Mouse (Mus musculus): ENCODE results near the gene Rbfox1. TPM values are rescaled to one million over a fixed set of nuclear protein-coding genes. Genes with fewer than 3 reads are reported as not detected.

The Rbfox1 gene
- total RNA-seq, 2 experiments from 2014 or later = 81.5 to 93.4 TPM

DNA sequence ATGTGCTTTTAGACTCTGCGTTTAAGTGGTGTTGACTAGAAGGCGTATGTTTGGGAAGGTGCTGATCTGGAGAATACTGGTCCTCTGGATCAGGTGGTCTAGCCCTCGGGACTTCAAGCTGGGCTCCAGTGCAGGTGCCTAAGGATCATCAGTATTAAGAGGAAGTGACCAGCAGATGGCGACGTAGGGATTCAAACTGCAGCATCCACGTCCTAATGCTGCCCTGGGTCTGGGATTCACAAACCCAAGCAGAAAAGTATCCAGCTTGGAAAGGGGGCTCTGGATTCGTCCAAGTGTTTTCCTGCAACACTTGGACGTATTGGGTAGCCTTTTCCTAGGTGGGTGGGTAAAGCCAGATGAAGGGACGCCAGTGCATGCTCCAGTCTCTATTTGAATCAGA, 906.5 kb downstream of the Rbfox1 start:
- DNase-seq (ENCODE audit: low spot score in 2 of 2) = peak; percentile 20 to 53

DNA sequence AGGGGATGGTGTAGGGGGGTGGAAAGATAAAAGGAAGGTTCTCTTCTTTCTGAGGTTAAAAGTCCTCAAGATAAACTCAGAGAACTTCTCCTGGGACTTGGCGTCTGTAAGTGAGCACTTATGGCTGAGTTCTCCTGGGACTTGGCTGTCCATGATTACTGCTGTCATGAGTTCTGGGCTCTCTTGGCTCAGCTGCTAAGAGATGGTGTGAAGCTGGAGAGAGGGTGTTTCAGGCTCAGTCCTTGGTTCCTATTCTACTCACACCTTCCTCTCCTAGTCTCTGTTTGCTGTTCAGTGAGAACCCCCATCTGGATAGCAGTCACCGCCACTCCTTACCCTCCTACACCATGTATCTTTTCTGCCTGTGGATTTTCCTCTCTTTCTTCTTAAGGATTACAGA, 921.1 kb downstream of the Rbfox1 start:
- no peak for DNase-seq (ENCODE audit: low spot score in 2 of 2)

- no peak for DNase-seq (ENCODE audit: low spot score in 2 of 2)
These were observed 922.7 kb downstream of the Rbfox1 start for GRCm38 (mm10) chr16:6807835-6808234.

DNA sequence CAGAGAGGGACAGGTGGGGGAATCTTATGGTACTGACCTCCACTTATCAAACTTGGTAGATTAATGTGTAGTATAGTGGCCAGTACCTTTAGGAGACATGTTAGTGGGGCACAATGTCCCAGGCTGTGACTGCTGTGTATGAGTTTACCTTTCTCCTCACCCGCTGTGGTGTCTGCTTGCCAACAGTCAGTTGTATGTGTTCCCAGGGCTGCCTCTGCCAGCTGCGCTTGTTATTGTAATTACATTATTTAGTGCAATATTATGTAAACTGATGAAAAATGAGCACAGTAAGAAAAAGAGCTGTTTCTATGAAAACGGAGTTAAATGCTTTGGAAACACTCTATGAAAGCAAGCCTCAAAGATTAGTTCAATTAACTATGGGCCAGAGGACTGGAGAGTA, 928.7 kb downstream of the Rbfox1 start:
- no peak for DNase-seq (ENCODE audit: low spot score in 2 of 2)

DNA sequence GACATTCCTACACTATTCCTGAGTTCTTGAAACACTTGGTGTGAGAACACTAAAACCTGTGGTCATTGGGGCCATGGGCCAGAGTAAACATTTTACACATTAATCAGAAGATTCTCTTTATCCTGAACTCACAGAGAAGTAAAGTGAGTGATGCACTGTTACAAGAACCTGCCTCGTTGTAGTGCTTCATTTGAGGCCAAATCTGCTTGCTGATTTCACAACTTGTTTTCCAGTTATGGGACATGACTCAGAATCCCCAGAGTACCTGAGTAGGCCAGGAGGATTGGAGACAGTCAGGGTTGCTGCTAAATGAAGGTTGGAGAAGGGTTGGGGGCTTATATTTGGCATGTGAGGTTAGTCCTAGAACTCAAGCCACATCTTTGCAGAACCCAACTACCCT, 936.6 kb downstream of the Rbfox1 start:
- DNase-seq (ENCODE audit: low spot score in 2 of 2) = no peak

DNA sequence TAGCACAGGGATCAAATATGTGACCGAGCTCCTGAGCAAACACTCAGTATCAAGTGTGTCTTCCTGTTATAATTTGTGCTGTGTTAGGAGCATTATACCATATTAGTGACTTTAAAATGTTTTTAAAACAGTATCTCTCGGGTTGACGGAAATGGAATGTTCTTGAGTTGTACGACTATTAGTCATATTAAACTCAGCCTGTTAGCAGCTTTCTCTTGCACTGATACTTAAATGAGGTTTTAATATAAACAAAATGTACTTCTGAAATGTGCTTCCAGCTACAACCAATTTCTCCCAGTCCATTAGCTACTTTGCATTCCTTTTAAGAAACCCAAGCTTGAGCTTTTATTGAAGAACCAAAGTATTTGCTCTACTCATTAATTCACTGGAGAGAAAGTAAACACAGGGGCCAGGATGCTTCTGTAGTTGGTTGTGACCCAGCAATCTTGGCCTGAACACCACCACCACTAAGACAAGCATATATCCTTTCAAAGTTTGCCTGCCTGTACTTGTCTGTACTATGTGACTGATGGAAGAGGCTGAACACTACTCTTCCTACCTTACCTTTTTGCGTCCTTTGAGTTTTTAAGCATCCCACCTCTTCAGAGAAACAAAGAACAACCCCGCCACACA, 944.9 kb downstream of the Rbfox1 start:
- no peak for DNase-seq (ENCODE audit: low spot score in 2 of 2)

DNA sequence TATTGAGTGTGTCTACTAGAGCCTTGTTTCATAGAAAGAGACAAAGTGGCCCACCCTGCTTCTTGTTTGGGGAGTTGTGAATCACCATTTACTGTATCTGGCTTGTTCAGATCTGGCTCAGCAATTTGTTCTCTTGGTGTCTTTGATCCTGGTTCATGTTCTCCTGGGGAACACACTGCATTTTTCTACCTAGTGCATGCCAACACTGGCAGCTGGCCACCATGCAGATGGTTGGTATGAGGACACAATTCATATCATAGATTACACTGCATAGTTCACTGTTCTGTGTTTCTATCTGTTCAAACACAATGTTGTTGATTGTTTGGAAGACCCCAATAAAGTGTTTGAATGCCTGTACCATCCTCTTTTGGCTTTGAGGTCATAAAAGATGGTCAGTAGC, 948.3 kb downstream of the Rbfox1 start:
- DNase-seq (ENCODE audit: low spot score in 2 of 2) = no peak

GRCm38 (mm10) chr16:6835051-6835450, 949.9 kb downstream of the Rbfox1 start:
- DNase-seq (ENCODE audit: low spot score in 2 of 2) = no peak

GRCm38 (mm10) chr16:6839299-6839995, 954.3 kb downstream of the Rbfox1 start:
- DNase-seq (ENCODE audit: low spot score in 2 of 2) = peak; percentile 17 to 54

- no peak for DNase-seq (ENCODE audit: low spot score in 2 of 2)
These were observed 954.9 kb downstream of the Rbfox1 start for GRCm38 (mm10) chr16:6840007-6840406.

DNA sequence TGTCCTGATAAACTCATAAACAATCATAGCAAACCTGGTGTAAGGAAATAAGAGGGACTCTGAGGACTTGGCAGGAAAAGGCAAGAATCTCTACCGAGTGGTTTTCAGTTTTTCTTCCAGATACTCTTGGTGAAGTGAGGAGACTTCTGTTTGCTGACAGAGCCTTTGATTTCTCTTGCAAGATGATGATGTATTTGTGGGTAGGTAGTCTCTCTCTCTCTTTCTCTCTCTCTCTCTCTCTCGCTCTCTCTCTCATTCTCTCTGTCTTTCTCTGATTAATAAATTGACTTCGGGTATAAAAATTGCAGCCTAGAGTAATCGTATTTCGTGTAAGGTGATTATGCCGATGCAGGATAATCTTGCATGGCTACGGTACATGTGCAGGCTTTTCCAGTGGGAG, 955.3 kb downstream of the Rbfox1 start:
- DNase-seq (ENCODE audit: low spot score in 2 of 2) = no peak

- DNase-seq (ENCODE audit: low spot score in 2 of 2) = no peak
These were observed 957.1 kb downstream of the Rbfox1 start for GRCm38 (mm10) chr16:6842066-6842785.

DNA sequence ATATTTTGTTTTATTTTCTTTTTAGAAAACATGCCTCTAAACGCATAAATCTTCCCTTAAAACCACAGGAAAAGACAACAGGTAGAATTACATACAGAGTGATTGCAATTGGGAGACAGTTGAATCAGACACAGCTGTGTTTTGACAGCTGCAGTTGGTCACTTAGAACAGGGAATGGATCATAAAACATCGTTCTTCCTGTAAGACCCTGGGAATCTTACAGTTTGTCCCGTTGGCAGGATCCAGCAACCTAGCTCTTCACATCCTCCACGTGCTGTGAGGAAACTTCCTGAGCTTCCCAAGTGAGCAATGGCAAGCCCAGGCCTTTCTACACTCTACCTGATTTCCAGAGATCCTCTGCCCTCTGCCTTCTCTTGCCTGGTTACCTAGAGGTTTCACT, 959.5 kb downstream of the Rbfox1 start:
- DNase-seq (ENCODE audit: low spot score in 2 of 2) = no peak

DNA sequence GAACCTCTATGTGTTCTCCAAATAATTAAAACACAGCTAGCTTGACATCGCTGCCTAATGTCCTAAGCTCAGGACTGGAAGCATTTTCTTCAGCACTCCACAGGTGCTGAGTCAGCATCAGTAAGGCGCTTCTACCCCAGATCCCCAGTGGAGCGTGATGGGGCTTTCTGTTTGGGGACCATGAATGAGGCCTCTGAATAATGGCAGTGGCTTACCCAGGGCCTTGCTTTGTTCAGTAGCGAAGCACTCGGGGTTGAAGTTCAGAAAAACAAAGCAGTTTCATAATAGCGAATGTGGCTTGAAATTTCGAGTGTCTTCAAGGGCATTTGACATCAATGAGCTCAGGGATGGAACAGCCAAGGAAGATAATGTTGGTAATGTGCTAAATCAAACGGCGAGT, 966.2 kb downstream of the Rbfox1 start:
- no peak for DNase-seq (ENCODE audit: low spot score in 2 of 2)

- no peak for DNase-seq (ENCODE audit: low spot score in 2 of 2)
These were observed 968.6 kb downstream of the Rbfox1 start for GRCm38 (mm10) chr16:6853796-6854195.

- DNase-seq (ENCODE audit: low spot score in 2 of 2) = no peak
These were observed 976.5 kb downstream of the Rbfox1 start for GRCm38 (mm10) chr16:6861656-6862055.

- no peak for DNase-seq (ENCODE audit: low spot score in 2 of 2)
These were observed 997.7 kb downstream of the Rbfox1 start for GRCm38 (mm10) chr16:6882683-6883430.

GRCm38 (mm10) chr16:6883798-6884197, 998.6 kb downstream of the Rbfox1 start:
- DNase-seq (ENCODE audit: low spot score in 2 of 2) = no peak

DNA sequence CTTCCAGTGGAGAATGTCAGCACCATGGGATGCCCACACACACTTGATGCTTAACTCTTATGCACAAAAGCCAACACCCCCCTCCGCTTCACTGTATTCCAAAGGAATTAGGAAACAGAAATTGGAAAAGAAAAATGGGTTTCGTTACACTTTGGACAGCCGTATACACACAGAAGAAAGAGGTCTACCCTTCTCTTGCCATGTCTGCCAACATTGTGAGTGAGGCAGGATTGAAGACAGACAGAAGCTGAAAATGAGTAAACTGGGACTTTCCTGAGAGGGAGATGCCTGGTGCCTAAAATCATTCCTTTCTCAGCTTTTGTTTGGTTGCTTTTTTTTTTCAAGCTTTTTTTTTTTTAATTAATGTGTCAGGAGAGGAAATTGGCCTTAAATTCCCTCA, 1000.5 kb downstream of the Rbfox1 start:
- no peak for DNase-seq (ENCODE audit: low spot score in 2 of 2)

DNA sequence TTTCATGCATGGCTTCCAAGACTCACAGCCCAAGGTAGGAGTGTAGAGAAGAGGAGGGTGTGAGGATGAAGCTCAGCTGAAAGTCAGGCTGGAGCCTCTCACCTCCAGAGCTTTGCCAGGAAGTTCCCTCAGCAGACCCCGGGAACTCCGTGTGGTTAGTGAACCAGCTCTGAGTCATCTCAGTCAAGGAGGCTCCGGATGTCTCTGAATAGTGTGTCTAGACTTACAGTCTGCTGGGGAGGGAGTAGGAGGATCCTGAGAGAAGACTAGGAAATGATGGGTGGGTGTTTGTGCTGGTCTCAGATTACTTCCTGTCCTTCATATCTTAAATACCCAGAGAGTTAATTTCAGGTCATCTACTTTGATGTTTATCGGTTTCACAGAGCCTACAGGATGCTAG, 1004.1 kb downstream of the Rbfox1 start:
- DNase-seq (ENCODE audit: low spot score in 2 of 2) = no peak

GRCm38 (mm10) chr16:6897734-6898133, 1012.6 kb downstream of the Rbfox1 start:
- DNase-seq (ENCODE audit: low spot score in 2 of 2) = no peak

GRCm38 (mm10) chr16:6900006-6900405, 1014.9 kb downstream of the Rbfox1 start:
- no peak for DNase-seq (ENCODE audit: low spot score in 2 of 2)
